Mouse (Mus musculus): ENCODE results near the gene Fancc. TPM values are rescaled to one million over a fixed set of nuclear protein-coding genes. Genes with fewer than 3 reads are reported as not detected.

Gene Fancc
- polyA plus RNA-seq, 1 experiment from 2014 or later: 5.2 TPM

DNA sequence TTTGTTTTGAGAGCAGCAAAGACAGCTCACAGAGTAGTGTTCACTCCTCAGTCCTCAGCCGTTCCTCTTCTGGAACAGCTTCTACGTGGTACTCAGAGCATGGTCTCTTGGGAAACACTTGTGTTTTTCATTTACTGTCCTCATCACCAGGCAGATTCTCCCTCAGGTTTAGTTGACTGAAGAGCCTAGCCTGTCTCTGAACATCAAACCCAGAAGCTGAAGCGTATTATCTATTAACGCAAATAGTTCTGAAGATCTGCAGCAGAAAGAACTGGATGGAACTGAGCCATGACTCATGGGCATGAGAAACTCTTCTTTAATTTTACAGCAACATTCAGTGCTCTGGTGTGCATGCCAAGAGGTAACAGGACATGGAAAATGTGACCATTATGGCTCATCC is 147.0 kb downstream of the Fancc start:
- Histone ChIP-seq H3K9me3 (ENCODE audit: low read length) (no peaks in the 10 kb centered on the region), H3K36me3 (replicated peaks; ENCODE audit: insufficient read depth, low read length) (no peaks in the 10 kb centered on the region), H3K27me3 (ENCODE audit: insufficient read depth, low read length) (no peaks in the 10 kb centered on the region), H3K4me3 (ENCODE audit: low read depth, low read length) (no peak overlapping the region), H3K27ac (ENCODE audit: low read depth) (no peak overlapping the region), H3K9ac (replicated peaks) (no peak overlapping the region), H3K4me1 (ENCODE audit: insufficient read depth) (0 out of 2 replicates have a peak, but pooled peaks cover 2% of the 10 kb centered on the region), H3K4me2 (ENCODE audit: low read depth, low read length) (no peak overlapping the region)
- no peak for DNase-seq
- 81% methylated on average over 4 of the region's 4 CpGs for WGBS (ENCODE audit: insufficient replicate concordance)
- no peak for ATAC-seq
- TF ChIP-seq EP300 (IDR thresholded peaks at IDR 0.05; ENCODE audit: low read depth): no peak
- TF ChIP-seq CTCF (IDR thresholded peaks at IDR 0.05; ENCODE audit: low read depth): no peak

DNA sequence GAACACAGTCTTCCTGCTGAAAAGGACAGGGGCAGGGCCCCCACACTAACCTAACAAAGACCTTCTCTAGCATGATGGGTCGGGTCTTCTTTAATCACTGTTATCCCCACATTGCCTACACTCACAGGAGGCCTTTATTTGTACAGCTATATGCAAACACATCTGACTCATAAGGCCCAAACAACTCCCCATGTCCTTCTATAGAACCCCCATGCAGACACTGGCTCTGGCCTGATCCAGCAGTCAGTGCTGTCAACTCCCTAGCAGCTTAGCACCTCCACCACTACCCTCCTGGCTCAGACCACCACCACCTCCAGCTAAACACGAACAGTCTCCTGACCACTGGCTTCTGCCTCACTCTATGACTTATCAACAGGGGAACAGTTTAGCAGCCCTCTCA is 149.4 kb downstream of the Fancc start:
- H3K4me3 ChIP-seq (ENCODE audit: low read depth, low read length): no peak overlapping the region
- no peak overlapping the region for H3K4me2 ChIP-seq (ENCODE audit: low read depth, low read length)
- WGBS (ENCODE audit: insufficient replicate concordance): 68% methylated on average over 2 of the region's 2 CpGs
- H3K9me3 ChIP-seq (ENCODE audit: low read length): no peaks in the 10 kb centered on the region
- no peaks in the 10 kb centered on the region for H3K27me3 ChIP-seq (ENCODE audit: insufficient read depth, low read length)
- H3K4me1 ChIP-seq (ENCODE audit: insufficient read depth): 0 out of 2 replicates have a peak, but pooled peaks cover 2% of the 10 kb centered on the region
- TF ChIP-seq EP300 (IDR thresholded peaks at IDR 0.05; ENCODE audit: low read depth) (no peak), CTCF (IDR thresholded peaks at IDR 0.05; ENCODE audit: low read depth) (no peak)
- no peak for ATAC-seq
- no peak overlapping the region for H3K27ac ChIP-seq (ENCODE audit: low read depth)
- no peak for DNase-seq
- no peaks in the 10 kb centered on the region for H3K36me3 ChIP-seq (replicated peaks; ENCODE audit: insufficient read depth, low read length)
- H3K9ac ChIP-seq (replicated peaks): no peak overlapping the region

DNA sequence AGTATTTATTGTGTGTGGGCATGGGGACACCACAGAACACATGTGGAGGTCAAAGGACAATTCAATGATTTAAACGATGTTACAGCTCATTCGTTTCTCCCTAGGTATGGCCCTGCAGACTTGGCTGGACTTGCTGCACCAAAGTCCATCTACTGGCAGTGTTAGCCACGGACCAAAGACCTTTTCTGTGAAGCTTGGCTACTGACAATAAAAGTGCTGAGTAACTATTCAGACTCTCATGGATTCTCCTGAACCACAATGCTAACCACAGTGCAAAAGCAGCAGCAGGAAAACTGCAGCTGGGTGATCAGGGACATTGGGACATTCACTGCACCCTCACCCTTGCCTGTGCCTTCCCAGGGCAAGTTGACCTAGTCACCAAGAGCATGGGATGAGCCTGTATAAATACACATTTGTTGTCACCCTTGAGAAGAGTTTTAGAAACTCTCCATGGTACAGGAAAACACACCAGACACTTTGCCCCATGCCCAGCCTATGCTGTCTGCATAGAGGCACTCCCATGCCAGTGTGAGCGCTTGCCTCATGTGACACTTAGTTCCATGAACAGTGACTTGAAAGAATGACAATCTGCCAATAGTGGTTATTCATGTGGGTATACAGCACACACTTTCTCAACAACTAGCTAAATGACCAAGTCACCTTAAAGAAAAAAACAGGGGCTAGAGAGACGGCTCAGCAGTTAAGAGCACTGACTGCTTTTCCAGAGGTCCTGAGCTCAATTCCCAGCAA is 151.4 kb downstream of the Fancc start:
- ATAC-seq: peak; percentile 44
- H3K4me3 ChIP-seq (ENCODE audit: low read depth, low read length): no peak overlapping the region
- TF ChIP-seq EP300 (IDR thresholded peaks at IDR 0.05; ENCODE audit: low read depth) (no peak), CTCF (IDR thresholded peaks at IDR 0.05; ENCODE audit: low read depth) (no peak)
- no peak overlapping the region for H3K27ac ChIP-seq (ENCODE audit: low read depth)
- 0 out of 2 replicates have a peak, but pooled peaks cover 2% of the 10 kb centered on the region for H3K4me1 ChIP-seq (ENCODE audit: insufficient read depth)
- no peaks in the 10 kb centered on the region for H3K27me3 ChIP-seq (ENCODE audit: insufficient read depth, low read length)
- H3K4me2 ChIP-seq (ENCODE audit: low read depth, low read length): no peak overlapping the region
- 60% methylated on average over 5 of the region's 5 CpGs for WGBS (ENCODE audit: insufficient replicate concordance)
- no peak overlapping the region for H3K9ac ChIP-seq (replicated peaks)
- no peak for DNase-seq
- H3K36me3 ChIP-seq (replicated peaks; ENCODE audit: insufficient read depth, low read length): no peaks in the 10 kb centered on the region
- H3K9me3 ChIP-seq (ENCODE audit: low read length): no peaks in the 10 kb centered on the region

DNA sequence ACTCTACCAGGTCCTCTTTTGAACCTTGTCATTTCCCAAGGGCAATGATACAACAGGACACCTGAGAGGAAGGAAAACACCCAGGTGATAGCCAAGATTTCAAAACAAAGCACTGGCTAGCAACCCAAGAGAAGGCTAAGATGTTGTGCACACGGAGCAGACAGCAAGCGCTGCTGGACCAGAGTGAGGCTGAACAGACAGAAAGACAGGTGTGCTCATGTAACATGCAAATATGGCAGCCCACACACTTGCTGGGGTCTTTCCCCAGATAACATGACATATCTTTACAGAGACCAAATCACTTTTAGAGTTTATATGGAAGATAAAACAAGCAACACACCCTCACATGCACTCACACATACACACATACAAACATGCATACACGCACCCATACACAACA is 152.6 kb downstream of the Fancc start:
- TF ChIP-seq EP300 (IDR thresholded peaks at IDR 0.05; ENCODE audit: low read depth): no peak
- no peak for TF ChIP-seq CTCF (IDR thresholded peaks at IDR 0.05; ENCODE audit: low read depth)
- DNase-seq (no peak), ATAC-seq (no peak)
- no peaks in the 10 kb centered on the region for H3K36me3 ChIP-seq (replicated peaks; ENCODE audit: insufficient read depth, low read length)
- H3K9ac ChIP-seq (replicated peaks): no peak overlapping the region
- WGBS (ENCODE audit: insufficient replicate concordance): 96% methylated on average over 3 of the region's 3 CpGs
- no peak overlapping the region for H3K4me3 ChIP-seq (ENCODE audit: low read depth, low read length)
- no peaks in the 10 kb centered on the region for H3K9me3 ChIP-seq (ENCODE audit: low read length)
- H3K4me1 ChIP-seq (ENCODE audit: insufficient read depth): 0 out of 2 replicates have a peak, but pooled peaks cover 2% of the 10 kb centered on the region
- H3K27me3 ChIP-seq (ENCODE audit: insufficient read depth, low read length): no peaks in the 10 kb centered on the region
- H3K27ac ChIP-seq (ENCODE audit: low read depth): no peak overlapping the region
- no peak overlapping the region for H3K4me2 ChIP-seq (ENCODE audit: low read depth, low read length)

DNA sequence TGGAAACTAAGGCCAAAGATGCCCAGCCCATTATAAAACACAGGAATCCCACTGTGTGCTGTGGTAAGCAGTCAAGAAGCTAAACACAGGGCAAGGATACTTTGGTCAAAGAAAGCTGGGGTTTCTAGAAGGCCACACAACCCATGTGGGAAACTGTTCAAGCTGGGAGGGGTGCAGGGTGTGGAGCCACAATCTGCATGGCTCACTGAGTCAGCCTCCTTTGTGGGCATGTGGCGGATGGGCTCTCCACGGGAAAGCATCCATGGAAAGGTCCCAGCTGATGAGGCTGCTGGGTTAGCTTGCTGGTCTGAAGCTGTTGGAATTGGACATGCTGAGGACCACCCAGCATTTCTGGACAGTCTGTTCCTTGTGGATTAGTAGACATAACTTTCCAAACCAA is 154.3 kb downstream of the Fancc start:
- no peak for DNase-seq
- H3K36me3 ChIP-seq (replicated peaks; ENCODE audit: insufficient read depth, low read length): no peaks in the 10 kb centered on the region
- WGBS (ENCODE audit: insufficient replicate concordance): 70% methylated on average over 2 of the region's 2 CpGs
- H3K27ac ChIP-seq (ENCODE audit: low read depth): no peak overlapping the region
- H3K27me3 ChIP-seq (ENCODE audit: insufficient read depth, low read length): no peaks in the 10 kb centered on the region
- H3K9ac ChIP-seq (replicated peaks): no peak overlapping the region
- TF ChIP-seq CTCF (IDR thresholded peaks at IDR 0.05; ENCODE audit: low read depth) (no peak), EP300 (IDR thresholded peaks at IDR 0.05; ENCODE audit: low read depth) (no peak)
- H3K4me2 ChIP-seq (ENCODE audit: low read depth, low read length): no peak overlapping the region
- 0 out of 2 replicates have a peak, but pooled peaks cover 2% of the 10 kb centered on the region for H3K4me1 ChIP-seq (ENCODE audit: insufficient read depth)
- no peaks in the 10 kb centered on the region for H3K9me3 ChIP-seq (ENCODE audit: low read length)
- H3K4me3 ChIP-seq (ENCODE audit: low read depth, low read length): no peak overlapping the region
- no peak for ATAC-seq

DNA sequence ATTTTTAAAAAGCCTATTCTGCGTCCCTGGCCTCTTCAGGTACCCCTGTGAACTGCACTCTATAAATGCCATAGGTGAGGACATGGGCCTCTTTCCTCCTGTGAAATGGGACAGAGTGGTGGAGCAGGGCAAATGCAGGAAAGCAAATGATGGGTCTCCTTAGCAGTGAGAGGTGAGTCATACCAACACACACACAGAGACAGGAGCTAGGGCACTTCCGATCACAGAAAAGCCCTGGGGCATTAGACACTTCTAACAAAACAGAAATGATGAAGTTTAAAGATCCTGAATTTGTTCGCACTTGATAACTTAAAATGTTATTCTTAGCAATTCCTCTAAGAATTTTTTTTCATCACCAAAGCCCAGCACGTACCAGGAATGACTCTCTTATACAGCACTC is 157.1 kb downstream of the Fancc start:
- no peaks in the 10 kb centered on the region for H3K9me3 ChIP-seq (ENCODE audit: low read length)
- no peak overlapping the region for H3K4me3 ChIP-seq (ENCODE audit: low read depth, low read length)
- ATAC-seq (no peak), DNase-seq (no peak)
- H3K27ac ChIP-seq (ENCODE audit: low read depth): no peak overlapping the region
- no peaks in the 10 kb centered on the region for H3K27me3 ChIP-seq (ENCODE audit: insufficient read depth, low read length)
- TF ChIP-seq EP300 (IDR thresholded peaks at IDR 0.05; ENCODE audit: low read depth): no peak
- no peak for TF ChIP-seq CTCF (IDR thresholded peaks at IDR 0.05; ENCODE audit: low read depth)
- no peak overlapping the region for H3K4me2 ChIP-seq (ENCODE audit: low read depth, low read length)
- 88% methylated on average over 4 of the region's 4 CpGs for WGBS (ENCODE audit: insufficient replicate concordance)
- H3K9ac ChIP-seq (replicated peaks): no peak overlapping the region
- H3K36me3 ChIP-seq (replicated peaks; ENCODE audit: insufficient read depth, low read length): no peaks in the 10 kb centered on the region
- H3K4me1 ChIP-seq (ENCODE audit: insufficient read depth): no peaks in the 10 kb centered on the region
